Mouse (Mus musculus) thymus, adult 2 months (tissue): ENCODE results near the gene Grid2ip. TPM values are rescaled to one million over a fixed set of nuclear protein-coding genes. Genes with fewer than 3 reads are reported as not detected.
A peak's percentile ranks its signal among the peaks of the same experiment; 100 is the strongest.
"Not testable (repeated sequence)": the region's sequence is repeated elsewhere in the genome, so short reads cannot be mapped to it uniquely, and the experiment has no call there.

Experiments
- DNase-seq: peaks from one replicate; pipeline ENCODE4 v3.0.0; 2021
- H3K27ac ChIP-seq: fragments of 200-500 bp; 2 replicates; pipeline ENCODE4 v1.5.1; 2012; ENCODE audit warnings: low read length, control low read depth; ENCODE audit not compliant: control insufficient read depth, insufficient read depth
- H3K27me3 ChIP-seq: fragments of 200-500 bp; 2 replicates; pipeline ENCODE4 v1.6.1; 2012; ENCODE audit warnings: mild to moderate bottlenecking, low read length, moderate library complexity, mixed read lengths; ENCODE audit not compliant: control insufficient read depth, insufficient read depth
- H3K36me3 ChIP-seq: fragments of 200-500 bp; 2 replicates; pipeline ENCODE4 v1.6.1; 2012; ENCODE audit warnings: mild to moderate bottlenecking, low read length, moderate library complexity; ENCODE audit not compliant: control insufficient read depth, insufficient read depth
- H3K4me1 ChIP-seq: fragments of 200-500 bp; replicated peaks from 2 replicates; pipeline ENCODE4 v1.6.1; 2012; ENCODE audit warnings: low read length; ENCODE audit not compliant: control insufficient read depth, insufficient read depth
- H3K4me3 ChIP-seq: fragments of 200-500 bp; 2 replicates; pipeline ENCODE4 v1.5.1; 2012; ENCODE audit warnings: mild to moderate bottlenecking, low read length, control low read depth, moderate library complexity; ENCODE audit not compliant: control insufficient read depth, insufficient read depth
- CTCF ChIP-seq: fragments of 200-500 bp; IDR thresholded peaks from 2 replicates; pipeline ENCODE4 v1.5.1; 2012; ENCODE audit warnings: mild to moderate bottlenecking, control low read depth, low read length, moderate library complexity, borderline replicate concordance; ENCODE audit not compliant: control insufficient read depth, poor library complexity, insufficient read depth; ENCODE audit errors: extremely low read depth
- POLR2A ChIP-seq: fragments of 200-500 bp; IDR thresholded peaks from 2 replicates; pipeline ENCODE4 v1.6.1; 2012; ENCODE audit warnings: mild to moderate bottlenecking, low read length, control low read depth, moderate library complexity; ENCODE audit not compliant: control insufficient read depth, poor library complexity, insufficient read depth; ENCODE audit errors: extremely low read depth
- WGBS: fragments of 180-500 bp; shearing (Covaris S2); methylation state at CpG from one replicate; pipeline ENCODE4 v1.1.7; 2018; 5-methylcytosine and 5-hydroxymethylcytosine counted together
- polyA plus RNA-seq: library from polyadenylated mRNA; depleted of rRNA; stranded (reverse); fragments of >200 nt; gene quantifications from 2 replicates; pipeline ENCODE4 v1.2.3, GENCODE M21; 2012

Gene Grid2ip
- polyA plus RNA-seq, 1 experiment, result 0.26 TPM

GRCm38 (mm10) chr5:143371146-143371510 is 14.0 kb downstream of the Grid2ip start:
- WGBS, result 69% methylated on average over 4 of the region's 4 CpGs
- Histone ChIP-seq H3K36me3 (no peaks in the 10 kb centered on the region), H3K27me3 (peaks cover 9% of the 10 kb centered on the region; the same call in 1 of the 2 replicates), H3K4me1 (no peaks in the 10 kb centered on the region), H3K27ac (no peak overlapping the region), H3K4me3 (no peak overlapping the region)
- no peak for DNase-seq
- TF ChIP-seq POLR2A (no peak), CTCF (no peak)

- no peak for TF ChIP-seq CTCF
- no peak for DNase-seq
- Histone ChIP-seq H3K4me1 (no peaks in the 10 kb centered on the region), H3K36me3 (no peaks in the 10 kb centered on the region), H3K4me3 (no peak overlapping the region), H3K27ac (no peak overlapping the region), H3K27me3 (peaks cover 9% of the 10 kb centered on the region; the same call in 1 of the 2 replicates)
- WGBS, result 3% methylated on average over 35 of the region's 35 CpGs
Measured at GRCm38 (mm10) chr5:143372818-143373217, 15.7 kb downstream of the Grid2ip start.

- TF ChIP-seq POLR2A (no peak), CTCF (peak; percentile 87; the same call in 1 of the 2 replicates)
- WGBS, result 8% methylated on average over 21 of the region's 21 CpGs
- Histone ChIP-seq H3K36me3 (no peaks in the 10 kb centered on the region), H3K27me3 (peaks cover 2% of the 10 kb centered on the region; the same call in 1 of the 2 replicates), H3K4me3 (no peak overlapping the region), H3K27ac (no peak overlapping the region), H3K4me1 (no peaks in the 10 kb centered on the region)
- peak; percentile 70 for DNase-seq
Measured at GRCm38 (mm10) chr5:143375242-143375641, 18.1 kb downstream of the Grid2ip start.

- Histone ChIP-seq H3K4me1 (no peaks in the 10 kb centered on the region), H3K27ac (no peak overlapping the region), H3K4me3 (no peak overlapping the region), H3K36me3 (no peaks in the 10 kb centered on the region), H3K27me3 (peaks cover 2% of the 10 kb centered on the region; the same call in 1 of the 2 replicates)
- TF ChIP-seq POLR2A, result no peak
- TF ChIP-seq CTCF, result no peak
- no peak for DNase-seq
- WGBS, result 90% methylated on average over 4 of the region's 4 CpGs
Measured at GRCm38 (mm10) chr5:143376156-143376555, 19.0 kb downstream of the Grid2ip start.

- H3K36me3 ChIP-seq, result no peaks in the 10 kb centered on the region
- H3K4me3 ChIP-seq, result no peak overlapping the region
- no peak for TF ChIP-seq POLR2A
- TF ChIP-seq CTCF, result no peak
- 13% methylated on average over 39 of the region's 39 CpGs for WGBS
- no peak for DNase-seq
- H3K27ac ChIP-seq, result no peak overlapping the region
- no peaks in the 10 kb centered on the region; the same call in 1 of the 2 replicates for H3K27me3 ChIP-seq
- H3K4me1 ChIP-seq, result no peaks in the 10 kb centered on the region
Measured at GRCm38 (mm10) chr5:143386797-143387621, 29.9 kb downstream of the Grid2ip start.

- WGBS, result 84% methylated on average over 7 of the region's 7 CpGs
- H3K27me3 ChIP-seq, result no peaks in the 10 kb centered on the region
Measured at GRCm38 (mm10) chr5:143394184-143394583, 37.0 kb downstream of the Grid2ip start.

GRCm38 (mm10) chr5:143394966-143395365 is 37.8 kb downstream of the Grid2ip start:
- H3K4me1 ChIP-seq, DNase-seq, H3K4me3 ChIP-seq, H3K36me3 ChIP-seq, H3K27ac ChIP-seq, H3K27me3 ChIP-seq: not testable (repeated sequence)
- 97% methylated on average over 2 of the region's 2 CpGs for WGBS

More at GRCm38 (mm10) chr5:143394184-143394583, 37.0 kb downstream of the Grid2ip start:
- TF ChIP-seq CTCF (no peak), POLR2A (no peak)
- H3K4me3 ChIP-seq, result no peak overlapping the region
- H3K36me3 ChIP-seq, result no peaks in the 10 kb centered on the region
- H3K27ac ChIP-seq, result no peak overlapping the region
- H3K4me1 ChIP-seq, result no peaks in the 10 kb centered on the region
- DNase-seq, result no peak
